Mouse (Mus musculus): Measurements from ENCODE around the gene Mark3.

Gene Mark3

DNA sequence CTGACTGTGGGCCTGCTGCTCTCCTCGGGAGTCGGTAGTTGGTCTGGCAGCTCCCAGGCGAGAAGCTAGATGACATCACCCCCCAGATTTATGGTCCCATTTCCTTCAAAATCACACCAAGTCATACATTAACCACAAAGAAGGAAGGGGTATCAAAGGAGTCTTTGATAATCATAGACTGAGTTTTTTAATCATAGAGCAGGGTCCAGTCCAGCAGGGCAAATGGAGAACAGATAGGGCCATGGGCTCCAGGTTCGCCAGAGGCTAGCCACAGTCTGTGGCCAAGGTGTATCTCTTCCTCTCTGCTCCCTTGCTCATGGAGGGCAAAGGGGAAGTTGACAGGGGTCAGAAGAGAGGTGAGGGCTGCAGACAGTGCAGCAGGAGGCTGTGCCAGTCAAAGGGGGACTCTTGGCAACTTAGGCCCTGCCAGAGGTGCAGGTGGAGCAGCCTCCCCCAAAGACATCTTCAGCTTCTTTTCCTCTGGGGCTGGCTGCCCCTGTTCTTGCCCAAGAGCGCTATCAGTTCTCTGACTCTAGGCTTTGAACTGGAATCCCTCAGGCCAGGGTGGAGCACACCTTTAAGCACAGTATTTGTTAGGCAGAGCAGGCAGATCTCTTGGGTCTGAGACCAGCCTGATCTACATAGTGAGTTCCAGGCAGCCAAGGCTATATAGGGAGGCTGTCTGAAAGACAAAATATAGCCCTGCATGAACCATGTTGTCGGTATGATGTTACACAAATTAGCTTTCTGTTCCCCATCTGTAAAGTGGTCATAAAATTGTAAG is 101.7 kb downstream of the Mark3 start:
- no peak for DNase-seq (ENCODE audit: low spot score)

GRCm38 (mm10) chr12:111677421-111677820 is 103.1 kb downstream of the Mark3 start:
- DNase-seq (ENCODE audit: low spot score), result no peak

- peak; percentile 92 for DNase-seq (ENCODE audit: low spot score)
These were observed 103.8 kb downstream of the Mark3 start, which contains the start of gene Trmt61a for GRCm38 (mm10) chr12:111677882-111678669. Gene Trmt61a (plus strand): TSS chr12:111678105.

DNA sequence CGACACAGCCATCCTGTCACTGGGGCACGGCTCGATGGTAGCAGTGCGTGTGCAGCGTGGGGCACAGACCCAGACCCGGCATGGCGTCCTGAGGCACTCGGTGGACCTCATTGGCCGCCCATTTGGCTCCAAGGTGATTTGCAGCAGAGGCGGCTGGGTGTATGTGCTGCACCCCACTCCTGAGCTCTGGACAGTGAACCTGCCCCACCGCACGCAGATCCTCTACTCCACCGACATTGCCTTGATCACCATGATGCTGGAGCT is 104.3 kb downstream of the Mark3 start:
- no peak for DNase-seq (ENCODE audit: low spot score)

- no peak for DNase-seq (ENCODE audit: low spot score)
These were observed 104.7 kb downstream of the Mark3 start for GRCm38 (mm10) chr12:111678997-111679396.

DNA sequence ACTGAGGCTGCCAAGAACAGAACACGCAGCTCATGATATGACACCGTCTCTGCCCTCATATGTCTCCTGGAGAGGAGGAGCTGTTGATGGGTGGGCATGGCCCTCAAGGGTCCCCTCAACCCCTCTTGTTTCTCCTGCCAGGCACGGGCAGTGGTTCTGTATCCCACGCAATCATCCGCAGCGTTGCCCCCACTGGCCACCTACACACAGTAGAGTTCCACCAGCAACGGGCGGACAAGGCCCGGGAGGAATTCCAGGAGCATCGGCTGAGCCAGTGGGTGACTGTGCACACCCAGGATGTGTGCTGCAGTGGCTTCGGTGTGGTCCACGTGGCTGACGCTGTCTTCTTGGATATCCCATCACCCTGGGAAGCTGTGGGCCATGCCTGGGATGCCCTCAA is 106.3 kb downstream of the Mark3 start:
- no peak for DNase-seq (ENCODE audit: low spot score)

DNA sequence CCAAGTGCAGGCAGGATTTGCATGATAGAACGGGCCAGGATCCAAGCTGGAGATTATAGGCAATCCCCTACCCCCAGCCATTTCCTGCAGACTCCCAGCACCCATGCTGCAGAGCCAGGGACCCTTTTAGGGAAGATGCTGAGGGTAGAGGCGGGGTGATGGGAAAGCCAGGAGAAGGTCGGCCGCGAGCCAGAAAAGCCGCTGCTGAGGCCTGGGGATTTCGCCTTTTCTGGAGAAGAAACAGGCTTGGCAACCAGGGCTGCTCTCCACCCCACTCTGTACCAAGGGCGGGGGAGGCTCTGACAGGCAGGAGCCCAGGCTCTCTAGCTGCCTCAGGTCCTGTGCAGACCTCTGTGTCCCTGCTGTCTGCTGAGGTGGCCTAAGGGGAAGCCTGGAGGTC is 107.0 kb downstream of the Mark3 start:
- DNase-seq (ENCODE audit: low spot score), result peak; percentile 71

DNA sequence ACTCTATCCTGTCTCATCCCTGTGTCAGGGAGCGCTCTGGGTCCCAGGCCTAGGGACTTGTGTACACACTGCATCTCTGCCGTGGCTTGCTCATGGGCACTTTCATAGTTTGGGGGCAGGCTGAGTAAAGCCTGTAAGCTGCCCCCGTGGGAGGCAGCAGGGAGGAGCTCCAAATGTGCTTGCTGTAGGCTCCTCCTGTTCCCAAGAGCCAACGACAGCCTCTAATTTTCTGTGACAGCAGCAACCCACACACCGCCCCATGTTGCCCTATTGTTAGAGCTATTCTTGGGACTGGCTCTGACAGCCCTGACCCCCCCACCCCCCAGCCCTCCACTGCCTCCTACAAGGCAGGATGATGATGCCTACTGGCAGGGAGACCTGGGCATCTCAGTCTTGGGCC is 107.7 kb downstream of the Mark3 start:
- no peak for DNase-seq (ENCODE audit: low spot score)

- DNase-seq (ENCODE audit: low spot score), result no peak
These were observed 108.5 kb downstream of the Mark3 start for GRCm38 (mm10) chr12:111682806-111683205.

GRCm38 (mm10) chr12:111686390-111686789 is 112.1 kb downstream of the Mark3 start:
- no peak for DNase-seq (ENCODE audit: low spot score)

DNA sequence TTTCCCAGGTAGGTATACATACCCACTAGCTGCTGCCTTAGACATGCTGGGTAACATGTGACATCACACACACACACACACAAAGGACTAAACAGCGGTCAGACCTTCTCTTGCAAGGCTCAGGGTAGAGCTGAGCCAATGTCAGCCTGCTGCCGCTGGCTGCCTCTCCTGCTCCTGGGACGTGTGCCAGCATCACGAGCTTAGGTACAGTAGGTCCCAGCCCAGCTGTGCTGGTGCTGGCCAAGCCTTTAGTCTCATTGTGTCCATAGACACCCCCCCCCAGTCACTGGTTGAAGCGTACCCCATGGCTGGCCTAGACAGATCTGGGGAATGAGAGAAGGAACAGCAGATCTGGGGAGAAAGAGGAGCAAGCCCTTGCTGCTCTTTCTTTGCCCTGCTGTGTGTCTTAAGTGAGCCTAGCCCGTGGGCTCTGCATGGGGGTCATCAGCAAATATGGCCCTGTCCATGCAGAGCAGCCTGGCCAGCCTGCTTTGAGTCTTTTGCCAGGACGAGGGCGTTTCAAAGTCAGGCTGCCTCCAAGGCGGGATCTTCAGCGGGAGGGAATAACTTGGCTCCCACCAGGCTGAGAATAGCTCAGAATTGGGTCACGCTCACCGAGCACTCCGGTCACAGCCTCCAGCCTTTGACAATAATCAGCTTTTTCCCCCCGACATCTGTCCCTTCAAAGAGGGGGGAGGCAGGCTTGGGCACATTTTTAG is 113.2 kb downstream of the Mark3 start:
- peak; percentile 65 for DNase-seq (ENCODE audit: low spot score)

DNA sequence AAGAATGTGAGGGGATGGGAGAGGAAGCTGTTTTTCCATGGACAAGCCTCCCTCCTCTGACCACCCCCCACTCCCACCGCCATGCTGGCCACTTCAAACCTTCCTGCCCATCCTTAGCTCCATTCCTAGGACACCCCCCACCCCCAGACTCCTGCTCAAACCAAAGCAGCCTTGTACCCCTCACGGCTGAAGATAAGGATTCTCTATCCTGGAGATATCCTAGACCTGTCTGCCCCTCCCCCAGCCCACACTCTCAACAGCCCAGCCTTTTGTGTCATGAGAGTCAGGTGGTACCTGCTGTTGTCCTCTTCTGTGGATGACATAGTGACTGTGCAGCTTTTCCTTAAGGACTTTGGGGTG is 113.7 kb downstream of the Mark3 start:
- no peak for DNase-seq (ENCODE audit: low spot score)

GRCm38 (mm10) chr12:111689426-111689825 is 115.1 kb downstream of the Mark3 start:
- no peak for DNase-seq (ENCODE audit: low spot score)

DNA sequence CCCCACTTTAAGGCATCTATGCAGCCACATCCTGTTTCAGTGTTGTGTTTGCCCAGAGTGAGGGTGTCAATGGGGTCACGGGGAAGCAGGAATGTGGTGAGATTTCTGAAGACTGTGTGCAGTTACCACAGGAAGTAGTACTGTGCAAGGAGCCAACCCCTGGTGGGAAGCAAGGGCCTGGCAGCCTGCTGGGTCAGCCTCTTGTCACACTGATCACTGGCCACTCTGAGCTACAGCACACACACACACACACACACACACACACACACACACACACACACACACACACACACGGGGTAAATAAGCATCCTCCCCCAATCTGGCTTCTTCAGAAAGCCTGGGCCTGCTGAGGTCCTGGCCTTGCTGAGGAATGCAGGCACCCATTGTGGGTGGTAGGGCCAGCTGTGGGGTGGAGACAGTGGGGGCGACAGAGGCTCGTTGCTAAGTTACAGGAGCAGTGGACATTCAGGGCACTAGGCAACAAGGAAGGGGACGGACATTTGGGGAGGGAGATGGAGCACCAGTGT is 117.1 kb downstream of the Mark3 start:
- DNase-seq (ENCODE audit: low spot score), result peak; percentile 29

DNA sequence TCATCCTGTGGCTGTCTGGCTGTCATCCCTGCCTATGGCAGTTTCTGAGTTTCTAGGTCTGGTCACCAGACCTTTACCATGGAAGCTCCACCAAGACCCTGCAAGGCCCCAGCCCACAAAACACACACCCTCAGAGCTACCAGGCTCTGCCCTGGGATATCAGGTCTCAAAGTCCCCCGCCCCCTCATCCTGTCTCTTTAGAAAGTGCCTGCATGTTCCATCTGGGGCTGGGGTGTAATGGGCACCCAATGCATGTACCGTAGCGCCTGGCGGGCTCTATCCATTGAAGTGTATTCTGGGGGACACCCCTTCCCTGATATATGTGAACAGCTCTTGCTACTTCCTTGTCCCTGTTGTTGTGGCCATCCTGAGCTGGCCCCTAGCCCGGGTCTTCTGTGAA is 118.6 kb downstream of the Mark3 start:
- no peak for DNase-seq (ENCODE audit: low spot score)

- no peak for DNase-seq (ENCODE audit: low spot score)
These were observed 119.3 kb downstream of the Mark3 start for GRCm38 (mm10) chr12:111693341-111694270.

DNA sequence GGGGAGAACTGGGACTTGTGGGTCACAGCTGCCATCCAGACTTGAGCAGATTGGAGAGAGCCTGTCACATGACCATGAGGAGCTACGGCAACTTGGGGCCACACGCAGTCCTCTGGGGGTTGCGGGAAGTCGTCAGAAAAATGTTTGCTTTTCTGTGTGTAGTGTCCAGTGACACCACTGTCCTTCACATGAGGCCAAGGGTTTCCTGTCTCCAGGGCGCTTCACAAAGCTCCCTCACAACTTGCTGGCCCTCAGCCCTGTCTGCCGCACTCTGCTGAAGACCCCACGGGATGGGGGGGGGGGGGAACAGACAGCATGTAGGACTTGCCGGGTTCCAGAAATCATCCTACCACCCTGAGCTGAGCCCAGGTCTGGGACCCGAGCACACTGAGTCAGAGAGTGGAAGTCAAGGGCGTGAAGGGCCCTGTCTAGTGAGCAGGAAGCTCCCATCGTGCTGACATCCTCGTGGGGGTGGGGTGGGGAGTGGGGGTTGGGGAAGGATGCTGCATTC is 120.0 kb downstream of the Mark3 start:
- no peak for DNase-seq (ENCODE audit: low spot score)

DNA sequence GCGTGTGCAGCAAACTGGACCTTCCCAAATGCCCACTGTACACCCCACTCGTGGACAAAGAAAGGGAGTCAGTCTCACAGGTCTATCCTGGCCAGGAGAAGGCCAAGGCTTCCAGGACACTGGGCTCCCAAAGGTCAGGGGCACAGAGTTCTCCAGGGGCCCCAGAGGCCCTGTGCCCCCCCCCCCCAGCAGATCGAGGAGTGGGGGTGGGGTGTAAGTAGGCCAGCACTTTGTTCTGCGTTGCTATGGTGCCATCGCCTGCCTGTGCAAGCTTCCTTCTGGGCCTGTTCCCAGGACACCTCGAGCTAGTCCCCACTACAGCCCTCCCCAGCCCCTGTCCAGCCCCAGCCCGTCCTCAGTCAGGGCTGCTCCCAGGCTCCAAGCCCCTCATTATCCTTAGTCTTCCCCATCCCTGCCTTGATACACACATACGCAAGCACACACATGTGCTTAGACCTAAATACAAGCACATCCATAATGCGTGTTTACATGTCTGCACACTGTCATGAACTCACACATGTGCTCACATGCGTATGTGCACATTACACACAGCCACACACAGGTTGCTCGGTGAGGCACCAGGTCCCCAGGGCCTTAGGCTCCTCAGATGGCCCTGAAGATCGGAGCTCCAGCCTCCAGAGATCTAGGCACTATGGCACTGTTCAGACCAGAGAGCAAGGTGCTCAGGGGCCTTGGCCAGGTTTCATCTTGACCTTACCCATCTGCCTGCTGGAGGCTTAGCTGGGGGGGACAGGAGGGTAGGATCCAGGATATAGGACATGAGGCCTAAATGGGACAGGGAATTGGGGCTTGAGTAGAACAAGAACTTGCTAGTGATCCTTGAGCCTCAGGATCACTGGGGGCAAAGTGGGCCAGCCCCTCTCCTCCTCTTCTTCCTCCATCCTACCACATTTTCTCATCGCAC is 120.8 kb downstream of the Mark3 start:
- no peak for DNase-seq (ENCODE audit: low spot score)

DNA sequence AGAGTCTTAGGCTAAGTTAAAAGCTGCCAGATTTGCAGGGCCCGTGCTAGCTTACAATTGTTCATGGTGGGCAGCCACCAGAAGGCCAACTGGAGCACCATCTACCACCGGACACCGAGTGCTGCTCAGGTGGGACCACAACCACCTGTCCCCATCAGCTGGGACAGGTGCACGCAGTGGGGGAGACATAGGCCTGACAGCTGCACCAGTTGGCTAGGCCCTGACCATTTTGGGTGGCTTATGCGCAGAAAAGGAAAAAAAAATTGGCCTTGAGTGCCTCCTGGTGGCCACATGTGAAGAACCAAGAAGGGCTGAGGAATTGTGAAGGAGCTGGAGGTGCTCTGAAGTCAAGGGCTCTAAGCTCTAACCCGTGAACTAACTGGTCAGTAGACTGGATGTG is 121.9 kb downstream of the Mark3 start:
- DNase-seq (ENCODE audit: low spot score), result peak; percentile 79

- DNase-seq (ENCODE audit: low spot score), result no peak
These were observed 123.4 kb downstream of the Mark3 start for GRCm38 (mm10) chr12:111697708-111698107.
